Mouse (Mus musculus): ENCODE results near the gene 2310009B15Rik. TPM values are rescaled to one million over a fixed set of nuclear protein-coding genes. Genes with fewer than 3 reads are reported as not detected.

Gene 2310009B15Rik
- polyA plus RNA-seq, 1 experiment from 2014 or later: 38.0 TPM

GRCm38 (mm10) chr1:138839809-138840430 lies 16.7 kb downstream of the 2310009B15Rik start:
- H3K4me3 ChIP-seq (ENCODE audit: low read depth, low read length): no peak overlapping the region
- ATAC-seq: no peak
- no peak for TF ChIP-seq CTCF (IDR thresholded peaks at IDR 0.05; ENCODE audit: low read depth)
- no peaks in the 10 kb centered on the region for H3K4me1 ChIP-seq (replicated peaks; ENCODE audit: control insufficient read depth, insufficient read depth, low read length)
- H3K27me3 ChIP-seq (replicated peaks; ENCODE audit: control insufficient read depth, insufficient read depth, low read length): peaks cover 93% of the 10 kb centered on the region
- 9% methylated on average over 16 of the region's 16 CpGs for WGBS
- H3K36me3 ChIP-seq (ENCODE audit: control insufficient read depth, insufficient read depth): no peaks in the 10 kb centered on the region
- no peak overlapping the region for H3K9ac ChIP-seq (ENCODE audit: low read depth, low read length)
- H3K27ac ChIP-seq (ENCODE audit: low read depth, low read length): no peak overlapping the region
- no peaks in the 10 kb centered on the region for H3K9me3 ChIP-seq (ENCODE audit: control insufficient read depth)
- no peak overlapping the region for H3K4me2 ChIP-seq (replicated peaks; ENCODE audit: low read depth)

- no peak for TF ChIP-seq CTCF (IDR thresholded peaks at IDR 0.05; ENCODE audit: low read depth)
- Histone ChIP-seq H3K4me3 (ENCODE audit: low read depth, low read length) (no peak overlapping the region), H3K36me3 (ENCODE audit: control insufficient read depth, insufficient read depth) (no peaks in the 10 kb centered on the region), H3K4me1 (replicated peaks; ENCODE audit: control insufficient read depth, insufficient read depth, low read length) (no peaks in the 10 kb centered on the region), H3K27ac (ENCODE audit: low read depth, low read length) (no peak overlapping the region), H3K9ac (ENCODE audit: low read depth, low read length) (no peak overlapping the region), H3K9me3 (ENCODE audit: control insufficient read depth) (no peaks in the 10 kb centered on the region), H3K27me3 (replicated peaks; ENCODE audit: control insufficient read depth, insufficient read depth, low read length) (peaks cover 93% of the 10 kb centered on the region), H3K4me2 (replicated peaks; ENCODE audit: low read depth) (no peak overlapping the region)
- ATAC-seq: no peak
- WGBS: 22% methylated on average over 2 of the region's 2 CpGs
These were observed 17.4 kb downstream of the 2310009B15Rik start for GRCm38 (mm10) chr1:138839291-138839690.

DNA sequence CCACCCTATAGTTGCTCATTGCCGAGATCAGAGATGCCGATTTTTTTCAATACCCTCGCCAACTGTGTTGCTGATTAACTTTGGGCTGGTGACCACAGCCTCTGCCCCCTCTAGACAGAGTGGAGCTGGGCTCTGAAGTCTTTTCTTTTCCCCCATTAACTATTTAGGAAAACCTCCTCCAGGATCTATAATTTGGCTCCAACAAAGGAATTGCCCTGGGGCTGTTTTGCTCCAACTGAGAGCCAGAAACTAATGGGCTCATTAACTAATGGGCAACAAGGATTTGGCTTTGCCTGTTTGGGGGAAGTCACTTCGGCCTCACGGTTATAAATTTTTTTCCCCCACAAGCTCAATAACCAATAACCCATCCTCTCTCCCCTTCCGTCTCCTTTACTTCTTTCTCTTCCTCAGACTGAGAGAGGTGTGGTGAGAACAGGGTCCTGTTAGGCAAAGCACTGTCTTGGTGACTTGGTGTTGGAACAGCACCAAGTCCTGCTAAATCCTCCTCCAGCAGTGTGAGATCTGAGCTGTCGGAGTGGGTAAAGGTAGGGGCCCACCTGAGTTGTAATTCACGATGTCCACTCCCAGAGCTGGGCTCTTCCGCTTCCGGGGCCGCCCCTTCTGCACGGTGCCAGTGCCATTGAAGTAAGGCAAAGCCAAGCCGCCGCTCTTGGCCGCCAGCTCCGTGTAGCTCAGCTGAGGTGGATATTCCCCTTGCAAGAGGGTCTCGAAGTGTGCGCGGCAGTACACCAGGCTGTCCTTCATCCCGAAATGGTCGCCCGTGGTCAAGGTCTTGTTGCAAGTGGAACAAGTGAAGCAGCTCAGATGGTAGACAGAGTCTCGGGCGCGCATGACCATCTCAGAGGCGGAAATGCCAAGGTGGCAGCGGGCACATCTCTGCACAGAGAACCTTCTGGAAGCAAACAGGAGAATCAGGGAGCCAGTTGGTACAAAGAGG lies 18.6 kb downstream of the 2310009B15Rik start:
- no peaks in the 10 kb centered on the region for H3K36me3 ChIP-seq (ENCODE audit: control insufficient read depth, insufficient read depth)
- no peak overlapping the region for H3K27ac ChIP-seq (ENCODE audit: low read depth, low read length)
- no peak for ATAC-seq
- no peak overlapping the region for H3K9ac ChIP-seq (ENCODE audit: low read depth, low read length)
- TF ChIP-seq CTCF (IDR thresholded peaks at IDR 0.05; ENCODE audit: low read depth): no peak
- H3K4me2 ChIP-seq (replicated peaks; ENCODE audit: low read depth): peak overlapping the region; percentile 30; the same call in 1 of the 2 replicates
- H3K4me1 ChIP-seq (replicated peaks; ENCODE audit: control insufficient read depth, insufficient read depth, low read length): no peaks in the 10 kb centered on the region
- peak overlapping the region; percentile 5; the same call in 1 of the 2 replicates for H3K4me3 ChIP-seq (ENCODE audit: low read depth, low read length)
- no peaks in the 10 kb centered on the region for H3K9me3 ChIP-seq (ENCODE audit: control insufficient read depth)
- 17% methylated on average over 27 of the region's 27 CpGs for WGBS
- H3K27me3 ChIP-seq (replicated peaks; ENCODE audit: control insufficient read depth, insufficient read depth, low read length): peaks cover 92% of the 10 kb centered on the region

GRCm38 (mm10) chr1:138835355-138835900 lies 21.2 kb downstream of the 2310009B15Rik start:
- no peak overlapping the region for H3K9ac ChIP-seq (ENCODE audit: low read depth, low read length)
- H3K4me3 ChIP-seq (ENCODE audit: low read depth, low read length): no peak overlapping the region
- H3K27ac ChIP-seq (ENCODE audit: low read depth, low read length): no peak overlapping the region
- no peaks in the 10 kb centered on the region for H3K4me1 ChIP-seq (replicated peaks; ENCODE audit: control insufficient read depth, insufficient read depth, low read length)
- WGBS: 2% methylated on average over 3 of the region's 3 CpGs
- H3K4me2 ChIP-seq (replicated peaks; ENCODE audit: low read depth): no peak overlapping the region
- no peak for ATAC-seq
- peaks cover 94% of the 10 kb centered on the region for H3K27me3 ChIP-seq (replicated peaks; ENCODE audit: control insufficient read depth, insufficient read depth, low read length)
- TF ChIP-seq CTCF (IDR thresholded peaks at IDR 0.05; ENCODE audit: low read depth): peak; percentile 82
- H3K9me3 ChIP-seq (ENCODE audit: control insufficient read depth): no peaks in the 10 kb centered on the region
- no peaks in the 10 kb centered on the region for H3K36me3 ChIP-seq (ENCODE audit: control insufficient read depth, insufficient read depth)

GRCm38 (mm10) chr1:138831309-138831708 lies 25.3 kb downstream of the 2310009B15Rik start:
- no peaks in the 10 kb centered on the region for H3K9me3 ChIP-seq (ENCODE audit: control insufficient read depth)
- under 1% methylated on average over 16 of the region's 16 CpGs for WGBS
- peak overlapping the region; percentile 31 for H3K4me3 ChIP-seq (ENCODE audit: low read depth, low read length)
- H3K9ac ChIP-seq (ENCODE audit: low read depth, low read length): no peak overlapping the region
- H3K4me2 ChIP-seq (replicated peaks; ENCODE audit: low read depth): peak overlapping the region; percentile 60
- no peak overlapping the region for H3K27ac ChIP-seq (ENCODE audit: low read depth, low read length)
- H3K4me1 ChIP-seq (replicated peaks; ENCODE audit: control insufficient read depth, insufficient read depth, low read length): no peaks in the 10 kb centered on the region
- H3K27me3 ChIP-seq (replicated peaks; ENCODE audit: control insufficient read depth, insufficient read depth, low read length): peaks cover 66% of the 10 kb centered on the region
- TF ChIP-seq CTCF (IDR thresholded peaks at IDR 0.05; ENCODE audit: low read depth): no peak
- no peaks in the 10 kb centered on the region for H3K36me3 ChIP-seq (ENCODE audit: control insufficient read depth, insufficient read depth)
- ATAC-seq: no peak

- no peaks in the 10 kb centered on the region for H3K36me3 ChIP-seq (ENCODE audit: control insufficient read depth, insufficient read depth)
- no peak overlapping the region for H3K4me2 ChIP-seq (replicated peaks; ENCODE audit: low read depth)
- H3K27me3 ChIP-seq (replicated peaks; ENCODE audit: control insufficient read depth, insufficient read depth, low read length): peaks cover 22% of the 10 kb centered on the region
- no peak for TF ChIP-seq CTCF (IDR thresholded peaks at IDR 0.05; ENCODE audit: low read depth)
- no peak for ATAC-seq
- no peaks in the 10 kb centered on the region for H3K4me1 ChIP-seq (replicated peaks; ENCODE audit: control insufficient read depth, insufficient read depth, low read length)
- no peak overlapping the region for H3K4me3 ChIP-seq (ENCODE audit: low read depth, low read length)
- 63% methylated on average over 6 of the region's 6 CpGs for WGBS
- no peak overlapping the region for H3K27ac ChIP-seq (ENCODE audit: low read depth, low read length)
- no peak overlapping the region for H3K9ac ChIP-seq (ENCODE audit: low read depth, low read length)
- no peaks in the 10 kb centered on the region for H3K9me3 ChIP-seq (ENCODE audit: control insufficient read depth)
These were observed 29.8 kb downstream of the 2310009B15Rik start for GRCm38 (mm10) chr1:138826841-138827240.

Data from intestine, postnatal 0 days (tissue).